Mouse (Mus musculus): ENCODE measurements around the gene Ncor1. TPM values are rescaled to one million over a fixed set of nuclear protein-coding genes. Genes with fewer than 3 reads are reported as not detected.
"Not testable (repeated sequence)": the region's sequence is repeated elsewhere in the genome, so short reads cannot be mapped to it uniquely, and the experiment has no call there.

Gene Ncor1
- polyA plus RNA-seq, 1 experiment, result 164 TPM

DNA sequence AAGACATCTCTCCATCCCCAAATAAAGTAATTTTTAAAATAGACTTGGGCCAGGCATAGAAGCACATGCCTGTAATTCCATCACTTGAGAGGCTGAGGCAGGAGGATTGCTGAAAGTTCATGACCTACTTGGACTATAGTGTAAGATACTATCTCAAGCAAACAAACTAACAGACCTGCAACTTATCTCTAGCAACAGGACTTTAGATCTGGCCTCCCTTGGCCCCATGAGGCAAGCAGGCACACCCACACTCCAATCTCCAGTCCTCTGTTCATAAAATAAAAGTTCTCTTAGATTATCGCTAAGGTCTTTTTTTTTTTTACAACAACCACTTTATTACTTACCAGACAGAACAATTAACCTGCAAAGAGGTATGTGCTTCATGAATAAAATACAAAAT is 28.6 kb upstream of the Ncor1 start:
- Histone ChIP-seq H3K4me1 (ENCODE audit: control insufficient read depth, insufficient read depth, low read length) (peaks cover 8% of the 10 kb centered on the region), H3K4me3 (ENCODE audit: insufficient read depth, low read length) (no peak overlapping the region), H3K27ac (ENCODE audit: insufficient read depth, low read depth, low read length) (no peak overlapping the region)
- TF ChIP-seq POLR2A (IDR thresholded peaks at IDR 0.05; ENCODE audit: borderline replicate concordance, low read depth, low read length) (no peak), CTCF (IDR thresholded peaks at IDR 0.05; ENCODE audit: low read depth, low read length) (no peak)

DNA sequence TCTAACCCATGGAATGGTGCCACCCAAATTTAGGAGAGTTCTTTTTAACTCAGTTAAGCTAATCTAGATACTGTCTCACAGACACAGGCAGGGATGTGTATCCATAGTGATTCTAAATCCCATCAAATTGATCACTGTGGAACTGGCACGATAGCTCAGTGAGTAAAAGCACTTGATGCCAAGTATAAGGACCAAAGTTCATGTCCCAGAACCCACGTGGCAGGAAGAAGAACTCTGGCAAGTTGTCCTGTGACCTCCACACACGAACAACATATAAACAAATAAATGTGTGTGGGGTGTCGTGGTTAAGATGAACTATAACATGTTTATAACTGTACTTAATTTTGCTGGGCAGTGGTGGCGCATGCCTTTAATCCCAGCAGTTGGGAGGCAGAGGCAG is 21.2 kb upstream of the Ncor1 start:
- TF ChIP-seq POLR2A (IDR thresholded peaks at IDR 0.05; ENCODE audit: borderline replicate concordance, low read depth, low read length), result no peak
- Histone ChIP-seq H3K4me3 (ENCODE audit: insufficient read depth, low read length) (no peak overlapping the region), H3K27ac (ENCODE audit: insufficient read depth, low read depth, low read length) (no peak overlapping the region), H3K4me1 (ENCODE audit: control insufficient read depth, insufficient read depth, low read length) (peaks cover 13% of the 10 kb centered on the region)

GRCm38 (mm10) chr11:62478931-62479330 is 20.6 kb upstream of the Ncor1 start:
- peaks cover 13% of the 10 kb centered on the region for H3K4me1 ChIP-seq (ENCODE audit: control insufficient read depth, insufficient read depth, low read length)
- no peak overlapping the region for H3K4me3 ChIP-seq (ENCODE audit: insufficient read depth, low read length)
- no peak overlapping the region for H3K27ac ChIP-seq (ENCODE audit: insufficient read depth, low read depth, low read length)
- TF ChIP-seq CTCF (IDR thresholded peaks at IDR 0.05; ENCODE audit: low read depth, low read length), result no peak
- no peak for TF ChIP-seq POLR2A (IDR thresholded peaks at IDR 0.05; ENCODE audit: borderline replicate concordance, low read depth, low read length)

DNA sequence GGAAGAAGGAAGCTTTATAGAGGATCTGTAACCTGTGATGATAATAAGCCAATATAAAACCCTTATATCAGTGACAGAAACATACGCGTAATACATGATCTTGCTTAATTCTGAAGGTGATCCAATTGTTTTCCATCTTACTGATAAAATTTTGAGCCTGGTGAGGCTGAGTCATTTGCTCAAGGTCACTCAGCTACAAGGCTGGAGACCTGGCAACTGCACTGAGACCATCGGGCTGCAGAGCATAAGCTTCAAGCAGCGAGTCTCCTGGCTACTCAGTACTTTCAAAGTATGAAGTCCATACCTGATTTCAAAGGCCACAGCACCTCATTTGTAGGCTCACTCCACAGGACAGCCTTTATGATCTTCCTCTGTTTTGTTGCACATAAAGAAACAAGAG is 17.8 kb upstream of the Ncor1 start:
- Histone ChIP-seq H3K4me3 (ENCODE audit: insufficient read depth, low read length) (no peak overlapping the region), H3K27ac (ENCODE audit: insufficient read depth, low read depth, low read length) (no peak overlapping the region), H3K4me1 (ENCODE audit: control insufficient read depth, insufficient read depth, low read length) (peaks cover 15% of the 10 kb centered on the region)
- TF ChIP-seq CTCF (IDR thresholded peaks at IDR 0.05; ENCODE audit: low read depth, low read length), result no peak
- no peak for TF ChIP-seq POLR2A (IDR thresholded peaks at IDR 0.05; ENCODE audit: borderline replicate concordance, low read depth, low read length)

DNA sequence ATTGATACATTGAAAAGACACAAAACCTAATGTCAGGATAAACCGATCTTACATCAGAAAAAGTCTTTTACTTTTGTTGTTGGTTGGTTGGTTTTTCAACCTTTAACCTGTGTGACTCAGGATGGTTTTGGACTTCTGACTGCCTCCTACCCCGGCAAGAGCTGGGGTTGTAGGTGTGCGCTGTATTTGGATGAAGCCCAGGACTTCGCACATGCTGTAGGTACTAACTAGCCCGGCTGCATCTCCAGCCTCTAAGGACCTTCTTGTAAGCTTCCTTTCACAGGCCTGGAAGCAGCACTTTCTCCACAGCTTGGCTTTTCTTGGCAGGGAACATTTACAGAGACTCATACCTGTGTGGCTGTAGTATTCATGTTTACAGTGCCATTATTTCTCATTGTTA is 15.2 kb upstream of the Ncor1 start:
- no peak for TF ChIP-seq CTCF (IDR thresholded peaks at IDR 0.05; ENCODE audit: low read depth, low read length)
- TF ChIP-seq POLR2A (IDR thresholded peaks at IDR 0.05; ENCODE audit: borderline replicate concordance, low read depth, low read length), result no peak
- H3K27ac ChIP-seq (ENCODE audit: insufficient read depth, low read depth, low read length), result no peak overlapping the region
- peaks cover 15% of the 10 kb centered on the region for H3K4me1 ChIP-seq (ENCODE audit: control insufficient read depth, insufficient read depth, low read length)
- H3K4me3 ChIP-seq (ENCODE audit: insufficient read depth, low read length), result no peak overlapping the region

DNA sequence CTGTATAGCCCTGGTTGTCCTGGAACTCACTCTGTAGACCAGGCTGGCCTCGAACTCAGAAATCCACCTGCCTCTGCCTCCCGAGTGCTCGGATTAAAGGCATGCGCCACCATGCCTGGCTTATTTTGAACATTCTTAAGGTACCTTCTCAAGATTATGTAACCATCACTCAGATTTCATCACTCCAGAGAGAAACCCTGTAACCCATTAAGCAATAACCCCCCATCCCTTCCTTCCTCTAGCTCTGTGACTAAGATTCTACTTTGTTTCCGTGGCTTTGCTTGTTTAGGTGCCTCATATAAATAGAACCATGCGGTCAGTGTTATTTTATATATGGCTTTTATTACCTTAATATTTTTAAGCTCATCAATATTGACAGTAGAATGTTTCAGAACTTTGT is 12.1 kb upstream of the Ncor1 start:
- Histone ChIP-seq H3K4me3 (ENCODE audit: insufficient read depth, low read length) (no peak overlapping the region), H3K27ac (ENCODE audit: insufficient read depth, low read depth, low read length) (0 out of 2 replicates have a peak overlapping the region, but pooled peaks have one; percentile 14), H3K4me1 (ENCODE audit: control insufficient read depth, insufficient read depth, low read length) (peaks cover 16% of the 10 kb centered on the region)
- no peak for TF ChIP-seq POLR2A (IDR thresholded peaks at IDR 0.05; ENCODE audit: borderline replicate concordance, low read depth, low read length)
- TF ChIP-seq CTCF (IDR thresholded peaks at IDR 0.05; ENCODE audit: low read depth, low read length), result no peak

DNA sequence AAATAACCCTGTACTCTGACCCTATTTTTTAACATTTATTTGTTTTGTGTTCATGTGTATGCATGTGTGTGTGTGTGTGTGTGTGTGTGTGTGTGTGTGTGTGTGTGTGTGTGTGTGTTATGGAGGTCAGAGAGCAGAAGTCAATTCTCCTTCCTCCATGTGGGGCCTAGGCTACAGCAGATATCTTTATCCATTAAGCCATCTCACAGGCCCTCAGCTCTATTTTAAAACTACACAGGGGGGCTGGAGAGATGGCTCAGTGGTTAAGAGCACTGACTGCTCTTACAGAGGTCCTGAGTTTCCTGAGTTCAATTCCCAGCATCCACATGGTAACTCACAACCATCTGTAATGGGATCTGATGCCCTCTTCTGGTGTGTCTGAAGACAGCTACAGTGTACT is 8.9 kb upstream of the Ncor1 start:
- H3K27ac ChIP-seq (ENCODE audit: insufficient read depth, low read depth, low read length); H3K4me3 ChIP-seq (ENCODE audit: insufficient read depth, low read length): not testable (repeated sequence)
- peaks cover 28% of the 10 kb centered on the region for H3K4me1 ChIP-seq (ENCODE audit: control insufficient read depth, insufficient read depth, low read length)

DNA sequence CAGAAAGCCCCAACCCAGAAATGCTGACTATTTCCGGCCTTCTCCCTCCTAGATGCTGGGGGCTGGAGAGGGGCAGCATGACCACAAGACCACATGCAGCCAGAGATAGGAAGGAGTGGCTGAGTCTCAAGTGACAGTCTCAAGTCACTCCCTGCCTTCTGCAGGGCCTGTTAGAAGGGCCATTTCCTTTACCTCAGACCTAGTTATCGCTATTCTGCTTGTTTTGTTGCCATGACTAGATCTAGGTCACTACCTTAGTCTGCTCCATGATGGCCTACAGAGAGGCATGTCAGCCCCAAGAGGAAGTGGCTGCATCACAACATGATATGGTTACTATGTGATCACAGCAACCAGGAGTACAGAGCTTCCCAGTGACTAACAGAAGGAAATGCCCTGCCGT is 8.2 kb upstream of the Ncor1 start:
- no peak overlapping the region for H3K4me3 ChIP-seq (ENCODE audit: insufficient read depth, low read length)
- H3K27ac ChIP-seq (ENCODE audit: insufficient read depth, low read depth, low read length), result no peak overlapping the region
- TF ChIP-seq CTCF (IDR thresholded peaks at IDR 0.05; ENCODE audit: low read depth, low read length) (no peak), POLR2A (IDR thresholded peaks at IDR 0.05; ENCODE audit: borderline replicate concordance, low read depth, low read length) (no peak)
- H3K4me1 ChIP-seq (ENCODE audit: control insufficient read depth, insufficient read depth, low read length), result peaks cover 31% of the 10 kb centered on the region

DNA sequence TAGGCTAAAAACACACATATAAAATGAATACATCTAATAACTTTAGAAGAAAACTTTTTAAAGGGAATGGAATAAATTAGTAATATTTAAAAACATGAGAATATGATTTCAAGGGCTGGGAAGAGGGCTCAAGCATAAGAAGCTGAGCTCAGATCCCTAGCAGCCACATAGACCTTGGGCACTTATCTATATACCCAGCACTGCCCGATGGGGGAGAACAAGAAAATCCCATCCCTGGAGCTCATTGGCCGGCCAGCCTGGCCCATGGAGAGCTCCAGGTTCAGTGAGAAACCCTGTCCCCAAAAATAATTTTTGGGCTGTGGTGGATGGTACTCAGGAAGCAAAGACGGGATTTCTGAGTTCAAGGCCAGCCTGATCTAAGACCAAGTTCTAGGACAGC is 7.5 kb upstream of the Ncor1 start:
- Histone ChIP-seq H3K27ac (ENCODE audit: insufficient read depth, low read depth, low read length) (no peak overlapping the region), H3K4me3 (ENCODE audit: insufficient read depth, low read length) (no peak overlapping the region), H3K4me1 (ENCODE audit: control insufficient read depth, insufficient read depth, low read length) (peaks cover 30% of the 10 kb centered on the region)
- TF ChIP-seq CTCF (IDR thresholded peaks at IDR 0.05; ENCODE audit: low read depth, low read length) (no peak), POLR2A (IDR thresholded peaks at IDR 0.05; ENCODE audit: borderline replicate concordance, low read depth, low read length) (no peak)

- no peak for TF ChIP-seq POLR2A (IDR thresholded peaks at IDR 0.05; ENCODE audit: borderline replicate concordance, low read depth, low read length)
- no peak for TF ChIP-seq CTCF (IDR thresholded peaks at IDR 0.05; ENCODE audit: low read depth, low read length)
- Histone ChIP-seq H3K27ac (ENCODE audit: insufficient read depth, low read depth, low read length) (no peak overlapping the region), H3K4me1 (ENCODE audit: control insufficient read depth, insufficient read depth, low read length) (peaks cover 30% of the 10 kb centered on the region), H3K4me3 (ENCODE audit: insufficient read depth, low read length) (no peak overlapping the region)
Observed at GRCm38 (mm10) chr11:62464696-62465095, 6.4 kb upstream of the Ncor1 start.

GRCm38 (mm10) chr11:62463225-62463915 is 5.0 kb upstream of the Ncor1 start:
- no peak overlapping the region for H3K27ac ChIP-seq (ENCODE audit: insufficient read depth, low read depth, low read length)
- H3K4me1 ChIP-seq (ENCODE audit: control insufficient read depth, insufficient read depth, low read length), result peaks cover 28% of the 10 kb centered on the region
- no peak for TF ChIP-seq CTCF (IDR thresholded peaks at IDR 0.05; ENCODE audit: low read depth, low read length)
- TF ChIP-seq POLR2A (IDR thresholded peaks at IDR 0.05; ENCODE audit: borderline replicate concordance, low read depth, low read length), result no peak
- no peak overlapping the region for H3K4me3 ChIP-seq (ENCODE audit: insufficient read depth, low read length)

- peaks cover 27% of the 10 kb centered on the region for H3K4me1 ChIP-seq (ENCODE audit: control insufficient read depth, insufficient read depth, low read length)
Observed at GRCm38 (mm10) chr11:62462529-62462928, 4.2 kb upstream of the Ncor1 start.

More at GRCm38 (mm10) chr11:62462529-62462928, 4.2 kb upstream of the Ncor1 start:
- H3K4me3 ChIP-seq (ENCODE audit: insufficient read depth, low read length); H3K27ac ChIP-seq (ENCODE audit: insufficient read depth, low read depth, low read length): not testable (repeated sequence)
